Mouse (Mus musculus) forebrain, embryonic 16.5 days (tissue): Measurements from ENCODE around the gene Gm10487. TPM values are rescaled to one million over a fixed set of nuclear protein-coding genes. Genes with fewer than 3 reads are reported as not detected.
"Not testable (repeated sequence)": the region's sequence is repeated elsewhere in the genome, so short reads cannot be mapped to it uniquely, and the experiment has no call there.

Experiments used
- ATAC-seq: fragments of 200-750 bp; cut with Nextera tagmentation; 2 replicates; pipeline ENCODE4 v1.8.0; 2017; ENCODE audit warnings: mild to moderate bottlenecking, moderate library complexity
- H3K27ac ChIP-seq: fragments of 300-500 bp; sonication (generic); 2 replicates; pipeline ENCODE4 v1.5.1; 2014; ENCODE audit warnings: low read length, control low read depth
- H3K27me3 ChIP-seq: fragments of 300-500 bp; sonication (generic); replicated peaks from 2 replicates; pipeline ENCODE4 v1.6.1; 2014; ENCODE audit warnings: low read length; ENCODE audit not compliant: control insufficient read depth, insufficient read depth
- H3K36me3 ChIP-seq: fragments of 300-500 bp; sonication (generic); 2 replicates; pipeline ENCODE4 v1.6.1; 2014; ENCODE audit not compliant: control insufficient read depth, insufficient read depth
- H3K4me1 ChIP-seq: fragments of 300-500 bp; sonication (generic); replicated peaks from 2 replicates; pipeline ENCODE4 v1.6.1; 2014; ENCODE audit warnings: low read length; ENCODE audit not compliant: control insufficient read depth, insufficient read depth
- H3K4me2 ChIP-seq: fragments of 300-500 bp; sonication (generic); 2 replicates; pipeline ENCODE4 v1.6.1; 2014; ENCODE audit warnings: mild to moderate bottlenecking, low read length, control low read depth
- H3K4me3 ChIP-seq: fragments of 300-500 bp; sonication (generic); replicated peaks from 2 replicates; pipeline ENCODE4 v1.5.1; 2014; ENCODE audit warnings: mild to moderate bottlenecking, low read length, control low read depth
- H3K9ac ChIP-seq: fragments of 300-500 bp; sonication (generic); replicated peaks from 2 replicates; pipeline ENCODE4 v1.6.1; 2014; ENCODE audit warnings: low read depth, low read length, control low read depth
- H3K9me3 ChIP-seq: fragments of 300-500 bp; sonication (generic); 2 replicates; pipeline ENCODE4 v1.6.1; 2016; ENCODE audit warnings: low read length; ENCODE audit not compliant: control insufficient read depth
- WGBS: fragments of 180-500 bp; shearing (Covaris S2); extraction: QIAGEN DNeasy Blood & Tissue Kit; methylation state at CpG from one replicate; pipeline ENCODE4 v1.1.7; 2014; 5-methylcytosine and 5-hydroxymethylcytosine counted together
- polyA plus RNA-seq: library from polyadenylated mRNA; unstranded; fragments of >200 nt; fragmentation: Nextera tagmentation; extraction: Ambion mirVana; gene quantifications from 2 replicates; pipeline ENCODE4 v1.2.1, GENCODE M21; 2015

Gene Gm10487
- not detected in 2 replicates for polyA plus RNA-seq

DNA sequence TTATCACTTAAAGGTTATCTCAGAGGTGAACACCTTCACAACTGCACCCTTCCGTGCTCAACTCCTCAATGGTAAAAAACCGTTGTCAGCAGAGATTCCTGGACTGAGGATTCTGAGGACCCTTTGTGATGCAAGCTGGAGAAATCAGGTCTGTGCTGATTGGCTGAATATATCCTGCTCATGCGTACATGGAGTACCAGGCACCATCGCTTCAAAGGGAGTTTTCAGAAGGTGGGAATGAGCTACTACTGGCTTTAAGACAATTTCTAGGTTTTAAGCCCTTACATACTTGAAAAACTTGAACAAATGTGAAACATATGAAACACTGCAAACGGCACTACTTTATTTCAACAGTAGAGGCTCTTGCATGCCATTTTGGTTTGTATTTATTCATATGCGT, at the start of gene Gm10487:
Gm10487 (minus strand) TSS at position 101 of the 400 bp plus-strand sequence.
- H3K4me2 ChIP-seq, H3K9ac ChIP-seq, H3K4me3 ChIP-seq, H3K36me3 ChIP-seq, H3K27me3 ChIP-seq, ATAC-seq, H3K4me1 ChIP-seq, H3K27ac ChIP-seq, H3K9me3 ChIP-seq: not testable (repeated sequence)
- no CpG with 5 or more reads among the region's 6 CpGs for WGBS
